Mouse (Mus musculus): ENCODE measurements around the gene Fam166a.
A peak's percentile ranks its signal among the peaks of the same experiment; 100 is the strongest.
"Not testable (repeated sequence)": the region's sequence is repeated elsewhere in the genome, so short reads cannot be mapped to it uniquely, and the experiment has no call there.

Fam166a gene

GRCm38 (mm10) chr2:25240310-25240709, 21.8 kb downstream of the Fam166a start:
- no peak for ATAC-seq (ENCODE audit: insufficient number of reproducible peaks, low FRiP score, low TSS enrichment)

- ATAC-seq (ENCODE audit: insufficient number of reproducible peaks, low FRiP score, low TSS enrichment), result peak; percentile 64
Observed at GRCm38 (mm10) chr2:25240723-25241437, 22.3 kb downstream of the Fam166a start.

GRCm38 (mm10) chr2:25241438-25241775, 22.9 kb downstream of the Fam166a start:
- ATAC-seq (ENCODE audit: insufficient number of reproducible peaks, low FRiP score, low TSS enrichment), result no peak

- ATAC-seq (ENCODE audit: insufficient number of reproducible peaks, low FRiP score, low TSS enrichment), result no peak
Observed at GRCm38 (mm10) chr2:25242101-25242506, 23.6 kb downstream of the Fam166a start, which contains the start of the genes Rnf208 and Cysrt1. TSS of gene Rnf208 (plus strand) at chr2:25242255. TSS of gene Cysrt1 (minus strand) at chr2:25242452.

- ATAC-seq (ENCODE audit: insufficient number of reproducible peaks, low FRiP score, low TSS enrichment), result no peak
Observed at GRCm38 (mm10) chr2:25243342-25243741, 24.8 kb downstream of the Fam166a start.

GRCm38 (mm10) chr2:25244144-25244543, 25.6 kb downstream of the Fam166a start:
- no peak for ATAC-seq (ENCODE audit: insufficient number of reproducible peaks, low FRiP score, low TSS enrichment)

GRCm38 (mm10) chr2:25246183-25247072, 27.9 kb downstream of the Fam166a start, which contains the start of gene AL732309.1:
TSS of gene AL732309.1 (minus strand) at chr2:25246863.
- ATAC-seq (ENCODE audit: insufficient number of reproducible peaks, low FRiP score, low TSS enrichment), result peak; percentile 38; the same call in 1 of the 2 replicates

- no peak for ATAC-seq (ENCODE audit: insufficient number of reproducible peaks, low FRiP score, low TSS enrichment)
Observed at GRCm38 (mm10) chr2:25252331-25252730, 33.8 kb downstream of the Fam166a start.

- ATAC-seq (ENCODE audit: insufficient number of reproducible peaks, low FRiP score, low TSS enrichment), result peak; percentile 83; the same call in 1 of the 2 replicates
Observed at GRCm38 (mm10) chr2:25255284-25255779, 36.8 kb downstream of the Fam166a start, which contains the start of gene Tmem203. TSS of gene Tmem203 (plus strand) at chr2:25255439.

- ATAC-seq (ENCODE audit: insufficient number of reproducible peaks, low FRiP score, low TSS enrichment), result not testable (repeated sequence)
Observed at GRCm38 (mm10) chr2:25256443-25257109, 38.0 kb downstream of the Fam166a start.

- not testable (repeated sequence) for ATAC-seq (ENCODE audit: insufficient number of reproducible peaks, low FRiP score, low TSS enrichment)
Observed at GRCm38 (mm10) chr2:25257250-25257649, 38.7 kb downstream of the Fam166a start.

GRCm38 (mm10) chr2:25258887-25259286, 40.3 kb downstream of the Fam166a start:
- ATAC-seq (ENCODE audit: insufficient number of reproducible peaks, low FRiP score, low TSS enrichment), result no peak

GRCm38 (mm10) chr2:25261870-25262269, 43.3 kb downstream of the Fam166a start:
- no peak for ATAC-seq (ENCODE audit: insufficient number of reproducible peaks, low FRiP score, low TSS enrichment)

- ATAC-seq (ENCODE audit: insufficient number of reproducible peaks, low FRiP score, low TSS enrichment), result peak; percentile 88
Observed at GRCm38 (mm10) chr2:25262291-25262767, 43.8 kb downstream of the Fam166a start, which contains the start of gene Tprn. TSS of gene Tprn (plus strand) at chr2:25262618.

- ATAC-seq (ENCODE audit: insufficient number of reproducible peaks, low FRiP score, low TSS enrichment), result no peak
Observed at GRCm38 (mm10) chr2:25262795-25263622, 44.5 kb downstream of the Fam166a start.

- no peak for ATAC-seq (ENCODE audit: insufficient number of reproducible peaks, low FRiP score, low TSS enrichment)
Observed at GRCm38 (mm10) chr2:25263623-25264285, 45.2 kb downstream of the Fam166a start.

GRCm38 (mm10) chr2:25264286-25264660, 45.7 kb downstream of the Fam166a start:
- no peak for ATAC-seq (ENCODE audit: insufficient number of reproducible peaks, low FRiP score, low TSS enrichment)

- ATAC-seq (ENCODE audit: insufficient number of reproducible peaks, low FRiP score, low TSS enrichment), result no peak
Observed at GRCm38 (mm10) chr2:25264851-25265250, 46.3 kb downstream of the Fam166a start.

Data from cerebellum, adult (tissue).